Mouse (Mus musculus) cerebellum, adult (tissue): ENCODE results near the gene Ctxn1.

ENCODE experiments used
- ATAC-seq: cut with Nextera tagmentation; 2 replicates; pipeline ENCODE4 v1.9.2; 2017; ENCODE audit warnings: mild to moderate bottlenecking, moderate library complexity, mixed read lengths; ENCODE audit not compliant: insufficient number of reproducible peaks, low FRiP score, low TSS enrichment

Ctxn1 gene

DNA sequence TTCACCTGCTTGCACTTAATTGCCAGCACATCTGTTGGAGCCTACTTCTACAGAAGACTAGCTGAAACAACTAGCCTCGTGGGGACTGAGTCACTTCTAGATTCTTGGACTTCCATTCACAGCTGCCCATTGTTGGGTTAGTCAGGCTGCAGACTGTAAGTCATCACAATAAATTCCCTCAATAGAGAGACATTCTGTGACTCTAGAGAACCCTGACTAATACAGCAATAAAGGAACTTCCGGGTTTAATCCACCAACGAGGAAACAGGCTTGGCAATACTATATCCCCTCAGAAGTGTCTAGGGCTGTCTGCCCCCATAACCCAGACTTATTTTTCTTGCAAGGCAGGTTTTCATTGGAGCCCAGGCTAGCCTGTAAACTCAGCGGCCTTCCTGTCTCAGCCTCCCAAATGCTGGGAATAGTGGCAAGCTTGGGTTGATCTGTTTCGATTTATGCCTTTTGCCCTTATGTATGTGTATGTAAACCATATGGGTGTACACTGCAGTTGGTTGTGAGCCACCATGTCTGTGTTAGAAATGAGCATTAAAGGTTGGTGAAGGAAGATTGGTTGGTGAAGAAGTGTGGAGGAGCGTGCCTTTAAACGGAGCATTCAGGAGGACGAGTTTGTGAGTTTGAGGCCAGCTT lies 6.8 kb downstream of the Ctxn1 start:
- ATAC-seq, result no peak

DNA sequence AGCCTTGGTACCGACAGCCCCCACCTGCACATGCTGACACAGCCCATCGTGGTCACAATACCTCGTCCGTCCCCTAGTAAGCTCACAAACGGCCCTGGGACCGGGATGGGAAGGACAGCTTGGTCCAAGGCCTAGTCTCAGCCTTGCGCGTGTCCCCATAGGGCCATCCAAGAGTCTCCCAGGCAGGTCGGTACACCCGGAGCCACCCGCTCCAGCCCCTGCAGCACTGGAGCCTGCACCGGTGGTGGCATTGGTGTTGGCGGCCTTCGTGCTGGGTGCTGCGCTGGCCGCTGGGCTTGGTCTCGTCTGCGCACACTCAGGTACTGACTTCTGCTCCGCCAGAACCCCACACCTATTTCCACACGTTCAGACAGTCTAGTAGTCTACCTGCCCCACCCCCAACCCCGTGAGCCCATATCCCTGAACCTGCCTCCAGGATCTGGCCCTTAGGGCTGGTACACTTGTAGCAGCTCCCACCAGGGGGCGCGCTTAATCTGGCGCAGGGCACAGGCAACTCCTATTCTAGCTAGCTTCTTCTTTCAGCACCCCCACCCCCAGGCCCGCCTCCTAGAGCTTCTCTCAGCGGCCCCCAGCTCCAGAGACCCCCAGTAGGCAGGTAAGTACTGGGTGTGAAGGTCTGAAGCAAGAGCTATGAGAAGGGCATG lies 8.6 kb downstream of the Ctxn1 start:
- peak; percentile 49 for ATAC-seq

DNA sequence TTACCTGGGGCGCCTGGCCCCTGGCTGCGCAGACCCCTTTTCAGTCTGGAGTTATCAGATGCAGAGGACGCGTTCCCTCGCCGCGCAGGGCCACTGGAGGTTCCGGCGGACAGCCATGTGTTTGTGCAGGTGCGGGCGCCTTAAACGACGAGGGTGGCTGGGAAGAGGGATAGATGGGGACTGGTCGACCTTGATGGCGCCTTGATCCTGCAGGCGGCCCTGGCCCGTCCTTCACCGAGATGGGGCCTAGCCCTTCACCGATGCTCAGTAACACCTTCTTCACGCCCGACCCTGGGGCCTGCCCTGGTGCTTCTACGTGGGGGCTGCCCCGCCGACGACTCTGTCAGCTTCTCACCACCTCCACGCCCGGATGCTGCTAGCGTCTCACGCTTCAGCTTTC lies 9.9 kb downstream of the Ctxn1 start:
- ATAC-seq, result no peak

DNA sequence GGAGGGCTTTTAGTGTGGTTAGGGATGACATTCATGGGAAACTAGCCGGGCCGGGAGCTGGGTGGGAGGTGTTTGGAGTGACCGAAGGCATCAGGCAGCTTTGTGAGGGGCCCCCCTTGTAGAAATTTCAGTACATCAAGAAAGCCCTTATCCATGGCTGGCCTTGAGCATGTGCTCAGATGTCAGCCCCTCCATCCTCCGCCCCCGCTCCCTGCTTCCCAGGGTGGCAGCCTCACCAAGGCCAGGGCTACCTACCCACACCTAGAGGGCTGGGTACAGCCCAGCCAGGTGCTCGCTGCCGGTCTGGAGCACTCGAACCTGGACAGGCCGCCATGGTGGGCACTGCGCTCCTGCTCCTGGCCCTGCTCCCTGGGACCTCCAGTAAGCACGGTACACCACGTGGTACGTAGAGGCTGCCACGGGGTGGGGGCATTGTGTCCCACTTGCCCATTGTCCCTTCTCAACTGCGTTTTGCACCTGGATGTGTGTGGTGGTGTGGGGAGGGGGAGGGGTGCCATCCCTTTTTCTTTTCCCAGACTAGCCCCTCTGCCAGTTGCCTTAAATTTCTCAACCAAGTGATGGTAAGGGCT lies 11.0 kb downstream of the Ctxn1 start, which contains the start of gene Tgfbr3l:
Tgfbr3l (plus strand) TSS at position 264 of the 590 bp plus-strand sequence.
- ATAC-seq, result no peak

DNA sequence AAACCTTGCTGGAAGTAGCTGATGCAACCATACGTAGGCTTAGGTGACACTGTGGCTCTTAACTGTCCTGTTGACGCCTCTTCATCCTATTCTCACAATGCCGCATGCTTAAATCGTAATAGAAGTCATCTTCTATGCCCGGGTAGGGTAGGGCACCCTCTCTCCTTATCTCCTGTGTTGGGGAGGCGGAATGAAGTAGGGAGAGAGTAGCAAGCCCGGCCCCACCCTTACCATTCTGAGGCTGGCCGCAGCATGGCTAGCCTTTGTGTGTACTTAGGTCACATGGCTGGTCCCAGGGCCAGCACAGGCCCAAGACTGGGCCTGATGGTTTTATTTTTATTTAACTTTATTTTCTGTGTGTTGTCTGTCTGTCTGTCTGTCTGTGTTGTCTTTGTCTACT lies 11.8 kb downstream of the Ctxn1 start:
- ATAC-seq, result no peak

DNA sequence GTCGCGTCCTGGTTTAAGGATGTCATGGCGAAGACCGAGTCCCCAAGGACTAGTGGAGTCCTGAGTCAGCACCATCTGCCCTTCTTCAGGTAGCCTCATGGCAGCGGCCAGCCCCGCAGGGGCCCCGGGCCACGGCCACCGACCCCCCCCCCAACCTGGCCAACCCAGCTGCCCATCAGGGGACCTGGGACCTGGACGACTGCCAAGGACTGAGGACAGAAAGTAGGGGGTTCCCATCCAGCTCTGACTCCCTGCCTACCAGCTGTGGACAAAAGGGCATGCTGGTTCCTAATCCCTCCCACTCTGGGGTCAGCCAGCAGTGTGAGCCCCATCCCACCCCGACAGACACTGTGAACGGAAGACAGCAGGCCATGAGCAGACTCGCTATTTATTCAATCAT lies 13.3 kb downstream of the Ctxn1 start:
- no peak for ATAC-seq

DNA sequence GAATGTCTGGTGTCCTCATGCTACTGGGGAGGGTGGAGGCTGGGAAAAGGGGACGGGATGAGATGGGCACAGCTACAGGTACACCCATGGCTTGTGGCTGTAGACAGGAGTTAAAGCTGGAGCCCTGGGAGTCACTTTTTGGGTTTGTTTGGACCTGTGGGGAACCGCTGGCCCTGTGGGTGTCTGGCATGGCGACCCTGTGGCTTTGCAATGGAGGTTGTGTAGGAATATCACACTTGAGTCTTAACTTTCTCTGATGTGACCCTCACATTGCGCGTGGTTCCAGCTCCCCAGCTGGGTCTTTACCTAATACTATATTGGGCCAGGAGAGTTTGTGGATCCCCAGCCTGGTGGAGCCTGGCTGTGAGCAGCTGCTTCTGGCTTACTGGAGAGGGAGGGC lies 14.0 kb downstream of the Ctxn1 start:
- no peak for ATAC-seq

DNA sequence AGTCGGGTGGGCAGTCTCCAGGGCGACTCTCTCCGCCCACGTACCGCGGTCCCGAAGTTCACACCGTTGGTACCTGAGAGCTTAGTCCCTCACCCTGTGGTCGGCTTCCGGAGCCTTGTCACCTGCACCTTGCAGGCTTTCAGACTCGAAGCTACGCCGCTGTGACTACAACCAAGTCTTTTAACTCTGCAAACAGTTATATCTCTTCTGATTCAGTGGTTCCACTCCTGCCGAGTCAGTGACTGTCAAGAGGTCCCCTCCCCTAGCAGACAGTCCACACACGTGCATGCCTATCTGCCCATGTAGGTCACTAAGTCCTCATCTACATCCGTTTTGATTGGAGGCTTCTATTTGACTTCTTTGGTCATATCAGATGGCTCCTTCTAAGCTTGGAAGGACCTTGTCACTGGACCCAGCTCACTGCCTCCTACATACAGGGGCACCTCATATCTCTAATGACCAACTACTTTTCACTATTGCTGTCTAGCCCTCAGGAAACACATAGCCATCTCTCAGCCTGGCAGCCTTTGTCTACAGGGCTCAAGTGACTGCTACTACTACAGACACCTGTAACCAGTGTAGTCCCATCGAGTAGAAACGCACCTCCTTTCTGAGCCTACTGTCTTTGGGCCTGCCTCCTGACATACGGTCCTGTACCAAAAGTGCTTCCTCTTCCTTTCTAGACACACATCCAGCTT lies 19.7 kb downstream of the Ctxn1 start:
- ATAC-seq, result no peak

DNA sequence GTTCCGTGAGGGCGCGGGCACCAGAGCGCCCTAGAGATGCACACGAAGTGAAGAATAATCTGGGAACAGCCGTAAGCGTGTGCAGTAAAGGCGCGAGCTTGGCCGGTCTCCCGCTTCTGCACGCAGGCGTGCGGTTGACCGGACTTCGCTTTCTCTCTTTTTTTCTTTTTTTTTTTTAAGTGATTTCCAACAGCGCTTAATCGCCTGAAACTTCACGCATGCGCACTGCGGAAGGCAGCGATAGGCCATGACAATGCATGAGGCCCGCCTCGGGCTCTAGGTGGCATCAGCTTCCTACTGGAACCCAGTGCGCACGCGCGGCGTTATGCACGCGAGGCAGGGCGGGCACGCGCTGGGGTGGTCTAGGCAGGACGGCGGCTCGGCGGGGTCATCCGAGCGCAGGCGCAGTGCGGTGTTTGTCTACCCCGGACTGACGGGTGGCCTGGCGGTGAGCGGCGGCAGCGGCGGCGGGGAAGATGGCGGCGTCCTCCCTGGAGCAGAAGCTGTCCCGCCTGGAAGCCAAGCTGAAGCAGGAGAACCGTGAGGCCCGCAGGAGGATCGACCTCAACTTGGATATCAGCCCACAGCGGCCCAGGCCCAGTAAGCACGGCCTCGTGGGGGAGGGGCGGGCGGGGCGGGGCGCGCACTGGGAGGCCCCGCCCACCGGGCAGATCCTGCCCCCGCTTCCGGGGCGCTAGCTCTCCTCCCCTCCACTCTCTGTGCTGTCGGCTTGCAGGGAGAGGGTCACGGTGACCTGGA lies 20.5 kb downstream of the Ctxn1 start, which contains the start of the genes Map2k7 and Gm49320:
Map2k7 (plus strand) TSS at position 307 of the 759 bp plus-strand sequence.
Gm49320 (plus strand) TSS at position 432 of the 759 bp plus-strand sequence.
- peak; percentile 92 for ATAC-seq

DNA sequence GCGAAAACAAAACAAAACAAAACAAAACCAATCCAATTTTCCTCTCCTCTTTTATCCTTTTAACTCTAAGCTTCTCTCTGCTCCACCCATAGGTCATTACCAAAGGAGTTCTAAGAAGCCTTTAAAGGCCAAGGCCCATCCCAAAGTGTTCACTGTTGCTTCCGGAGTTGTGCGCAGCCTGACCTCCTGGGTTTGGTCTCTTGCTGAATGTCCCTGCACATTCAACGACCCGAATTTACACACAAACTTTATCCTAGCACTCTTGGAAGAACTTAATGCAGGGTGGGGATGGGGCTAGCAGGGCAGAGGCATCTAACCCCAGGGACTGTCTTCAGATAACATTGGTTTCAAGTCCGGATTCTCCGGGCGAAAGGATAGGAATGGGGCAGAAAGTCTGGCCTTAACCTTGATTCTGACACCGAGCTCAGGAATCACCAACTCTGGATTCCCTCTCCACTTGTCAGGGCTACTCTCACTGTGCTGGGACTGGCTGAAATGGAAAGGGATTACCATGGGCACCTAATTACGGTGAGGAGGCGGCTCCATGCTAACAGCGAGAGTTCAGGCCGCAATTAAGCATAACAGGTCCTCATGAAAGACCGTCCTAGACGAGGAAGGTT lies 21.1 kb downstream of the Ctxn1 start:
- ATAC-seq, result peak; percentile 0; the same call in 1 of the 2 replicates

DNA sequence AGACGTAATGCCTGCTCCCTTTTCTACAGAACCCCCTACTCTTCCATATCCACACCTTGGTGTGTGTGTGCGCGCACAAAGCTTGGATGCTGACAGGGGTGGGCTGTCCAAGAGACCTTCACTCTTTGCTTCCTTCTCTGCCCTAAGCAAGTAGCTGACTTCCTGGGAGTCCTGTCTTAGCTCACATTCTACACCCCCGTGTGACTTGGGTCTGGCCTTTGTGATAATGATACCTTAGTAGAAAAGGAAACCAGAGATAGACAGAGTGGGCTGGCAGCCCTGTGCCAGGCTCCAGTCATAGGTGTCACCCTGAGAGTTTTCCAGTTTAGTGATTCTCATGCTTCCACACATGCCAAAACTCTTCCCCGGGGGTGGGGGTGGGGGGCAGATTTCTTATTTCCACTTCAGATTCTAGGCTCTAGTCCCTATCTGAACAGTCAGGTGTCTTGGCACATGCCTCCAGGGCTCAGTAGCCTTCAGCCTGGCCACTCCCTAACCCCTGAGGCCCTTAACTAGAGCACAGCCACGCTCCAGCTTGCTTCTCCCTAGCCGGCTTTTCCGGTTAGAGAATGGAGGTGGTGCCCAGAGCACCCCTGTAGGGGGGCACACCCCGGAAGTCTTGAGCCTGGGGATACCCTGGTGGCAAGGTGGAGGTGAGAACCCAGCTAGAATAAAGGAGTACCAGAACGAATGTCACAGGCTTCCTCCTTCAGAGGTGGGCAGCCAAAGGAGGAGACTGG lies 28.3 kb downstream of the Ctxn1 start:
- no peak for ATAC-seq

DNA sequence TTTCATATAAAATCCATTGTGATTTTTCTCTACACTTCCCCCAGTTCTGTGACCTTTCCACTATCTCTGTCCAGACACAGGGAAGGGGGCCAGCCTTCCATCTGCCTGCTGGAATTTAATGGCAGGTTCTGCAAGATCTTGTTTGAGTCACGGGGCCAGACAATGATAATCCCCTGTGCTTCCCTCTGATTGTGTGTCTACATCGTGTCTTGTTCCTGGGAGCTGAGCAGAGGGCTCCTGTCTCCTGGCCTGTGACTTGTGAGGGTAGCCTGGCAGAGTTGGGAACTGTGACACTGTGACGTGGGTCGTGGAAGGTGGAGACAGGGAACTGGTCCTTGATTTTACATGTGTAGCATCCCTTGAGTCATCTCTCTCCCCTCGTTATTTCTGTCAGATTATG lies 29.3 kb downstream of the Ctxn1 start:
- no peak for ATAC-seq

DNA sequence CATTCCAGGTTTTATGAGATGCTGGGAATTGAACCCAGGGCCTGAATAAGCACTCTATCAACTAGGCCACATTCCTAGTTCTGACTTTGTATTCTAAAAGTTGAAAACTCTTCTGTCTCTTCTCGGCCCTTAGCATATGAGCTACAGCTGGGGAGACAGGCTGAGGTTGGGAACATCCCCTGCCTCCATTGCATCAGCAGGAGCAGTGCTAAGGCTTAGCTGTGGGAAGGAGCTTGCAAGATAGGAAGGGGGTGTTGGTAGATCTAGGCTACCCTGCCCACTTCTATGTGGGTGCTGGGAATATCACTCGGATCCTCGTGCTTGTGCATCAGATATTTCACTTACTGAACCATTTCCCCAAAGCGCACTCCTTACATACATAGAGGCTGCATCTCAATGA lies 31.2 kb downstream of the Ctxn1 start:
- no peak for ATAC-seq

DNA sequence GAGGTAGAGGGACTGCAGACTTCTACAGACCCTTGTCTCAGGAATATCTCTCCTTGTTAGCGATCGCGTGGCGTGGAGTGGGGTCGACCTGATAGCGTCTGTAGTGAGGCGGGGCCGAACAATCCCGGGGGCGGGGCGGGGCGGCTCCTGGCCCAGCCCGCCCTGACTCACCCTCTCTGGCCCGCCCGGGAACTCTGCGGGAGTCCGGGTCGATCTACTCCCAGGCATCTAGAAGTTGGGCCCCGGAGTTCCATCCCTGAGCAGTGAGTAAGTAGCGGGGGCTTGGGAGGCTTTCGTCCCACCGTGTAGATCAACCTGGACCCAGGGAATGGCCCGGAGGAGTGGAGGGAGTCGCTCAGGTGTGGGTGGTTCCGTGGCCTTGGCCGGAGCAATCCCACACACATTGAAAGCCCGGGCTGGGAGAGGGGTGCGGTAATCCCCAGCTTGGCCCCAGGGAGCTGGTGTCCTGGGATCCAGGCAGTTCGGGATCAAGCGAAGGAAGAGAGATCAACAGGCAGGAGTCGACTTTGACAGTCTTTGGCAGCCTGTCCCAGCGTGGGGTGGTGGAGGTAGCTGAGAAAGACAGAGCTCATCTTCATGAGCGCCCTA lies 32.2 kb downstream of the Ctxn1 start, which contains the start of gene Lrrc8e:
Lrrc8e (plus strand) TSS at position 89 of the 609 bp plus-strand sequence.
- ATAC-seq, result no peak; the same call in 1 of the 2 replicates

DNA sequence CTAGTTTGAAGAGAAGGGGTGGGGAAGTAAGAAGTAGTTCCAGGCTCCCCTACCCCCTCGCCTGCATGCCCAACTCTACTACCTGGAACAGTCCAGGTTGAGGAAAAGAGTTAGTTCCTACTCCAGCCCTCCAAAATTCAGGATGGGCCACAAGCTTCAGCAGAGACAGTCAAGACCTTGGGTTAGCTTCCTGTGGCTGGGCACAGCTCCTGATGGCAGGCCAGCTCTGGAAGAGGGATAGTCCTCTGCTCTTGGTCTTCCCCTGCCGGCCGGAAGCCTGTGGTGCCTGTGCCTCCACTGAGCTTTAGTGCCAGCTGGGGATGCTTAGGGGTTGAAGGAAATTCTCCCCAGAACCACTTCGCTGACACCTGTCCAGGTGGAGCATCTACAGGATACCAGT lies 32.8 kb downstream of the Ctxn1 start:
- ATAC-seq, result no peak

DNA sequence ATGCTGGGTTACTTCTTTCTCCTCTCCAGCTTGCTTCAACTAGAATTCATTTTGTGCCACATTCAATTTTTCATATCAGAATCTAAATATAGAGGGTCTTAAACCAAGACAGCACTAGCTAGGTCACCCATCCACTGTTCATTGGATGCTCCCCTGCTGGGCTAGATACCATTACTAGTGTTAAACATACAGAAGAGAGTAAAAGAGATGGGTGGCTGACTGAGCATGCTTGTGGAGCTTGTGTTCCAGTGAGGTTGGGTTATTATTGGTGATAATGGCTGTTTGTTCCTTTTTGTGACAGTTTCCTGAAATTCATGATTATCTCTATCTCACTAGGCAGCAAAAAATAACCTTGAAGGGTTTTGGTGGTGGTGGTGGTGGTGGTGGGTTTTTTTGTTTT lies 37.0 kb downstream of the Ctxn1 start:
- no peak for ATAC-seq

DNA sequence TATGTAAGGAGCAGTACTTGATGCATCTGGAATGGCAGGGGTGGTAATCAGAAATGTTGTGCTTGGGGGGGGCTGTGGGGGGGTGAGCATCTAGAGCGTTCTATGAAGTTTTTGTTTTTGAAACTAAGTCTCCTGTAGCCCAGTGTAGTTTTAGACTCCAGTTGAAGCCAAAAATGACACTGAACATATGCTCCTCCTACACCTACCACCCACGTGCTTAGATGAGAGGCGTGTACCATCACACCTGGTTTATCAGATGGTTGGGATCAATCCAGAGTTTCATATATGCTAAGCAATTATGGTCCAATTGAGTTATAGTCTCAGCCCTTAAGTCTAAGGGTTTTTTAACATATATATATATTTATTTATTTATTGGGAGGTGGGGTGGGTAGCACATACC lies 39.5 kb downstream of the Ctxn1 start:
- no peak for ATAC-seq

DNA sequence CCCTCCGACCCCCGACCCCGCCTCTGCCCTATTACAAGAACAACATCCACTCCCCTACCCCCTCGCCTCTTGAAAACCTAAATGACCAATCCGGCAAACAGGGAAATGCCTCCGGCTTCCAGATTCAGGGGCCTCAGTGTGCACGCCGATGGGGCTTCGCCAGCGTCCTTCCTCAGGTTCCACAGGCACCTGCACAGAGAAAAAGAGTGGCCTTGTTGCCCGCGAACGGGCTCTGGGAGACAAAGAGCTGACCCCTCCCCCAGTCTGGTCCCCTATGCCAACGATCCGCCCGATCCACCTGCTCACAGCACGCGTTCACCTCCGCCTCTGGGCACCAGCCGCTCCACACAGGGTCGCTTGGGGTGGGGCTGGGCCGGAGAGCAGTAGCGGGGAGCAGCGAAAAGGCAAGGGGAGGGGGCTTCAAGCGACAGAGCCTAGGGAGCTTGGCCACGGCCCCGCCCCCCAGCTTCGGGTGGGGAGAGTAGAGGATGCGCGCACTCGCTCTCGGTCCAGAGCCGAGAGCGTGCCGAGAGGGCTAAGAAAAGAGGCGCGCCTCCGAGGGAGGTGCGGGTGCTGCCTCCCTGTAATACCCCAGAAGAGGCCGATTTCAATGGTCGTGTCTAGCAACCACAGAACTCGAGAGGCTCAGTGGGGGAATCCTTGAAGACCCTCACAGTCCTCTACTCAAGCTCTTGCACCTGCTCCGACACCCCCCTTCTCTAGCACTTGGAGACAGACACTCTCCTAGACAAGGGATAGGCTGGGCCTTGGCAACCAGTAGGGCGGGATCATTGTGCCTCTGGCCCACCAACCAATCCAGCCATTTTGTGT lies 42.1 kb downstream of the Ctxn1 start, which contains the start of gene Prr36:
Prr36 (minus strand) TSS at position 669 of the 831 bp plus-strand sequence.
- peak; percentile 75 for ATAC-seq
